Mouse (Mus musculus): ENCODE measurements around the gene Rab3gap1. TPM values are rescaled to one million over a fixed set of nuclear protein-coding genes. Genes with fewer than 3 reads are reported as not detected.

Gene Rab3gap1
- total and polyA plus RNA-seq, 3 experiments, result 21.7 to 37.5 (median 21.8) TPM

GRCm38 (mm10) chr1:127943516-127943915 lies 74.9 kb downstream of the Rab3gap1 start:
- Histone ChIP-seq H3K27me3 (replicated peaks) (no peaks in the 10 kb centered on the region), H3K9ac (ENCODE audit: insufficient read depth, low read depth) (no peak overlapping the region), H3K27ac (ENCODE audit: insufficient read depth, low read depth) (no peak overlapping the region), H3K4me2 (ENCODE audit: insufficient read depth, low read depth, poor library complexity, severe bottlenecking) (no peak overlapping the region), H3K4me1 (ENCODE audit: control insufficient read depth in 1 of 2, insufficient read depth in 2 of 2) (no peaks in the 10 kb centered on the region), H3K4me3 (replicated peaks in 1 of 3; ENCODE audit: low read depth in 2 of 3, low read length in 2 of 3, poor library complexity in 1 of 3) (no peak overlapping the region), H3K36me3 (replicated peaks in 1 of 2; ENCODE audit: control insufficient read depth in 1 of 2, insufficient read depth in 1 of 2, low read length in 1 of 2) (peaks cover 53 to 95% of the 10 kb centered on the region in 2 experiments), H3K9me3 (replicated peaks; ENCODE audit: low read length) (peaks cover 3% of the 10 kb centered on the region), H3K79me2 (replicated peaks; ENCODE audit: control insufficient read depth, extremely low read depth, insufficient read depth, poor library complexity, severe bottlenecking) (no peaks in the 10 kb centered on the region)
- dilution Hi-C loops (cut with MboI; ENCODE audit: extremely low pct_ligation_motif_present, extremely low pct_unique_long_range_greater_than_20kb, low sequenced_read_pairs) (no loop called here), in situ Hi-C loops (cut with MboI; ENCODE audit: low pct_ligation_motif_present, low pct_unique_long_range_greater_than_20kb, low sequenced_read_pairs) (no loop called here)
- TF ChIP-seq IRF4 (IDR thresholded peaks at IDR 0.05; ENCODE audit: low read depth, low read length) (no peak), USF2 (conservative IDR thresholded peaks at IDR 0.05; ENCODE audit: low read depth, low read length) (no peak), CTCF (conservative IDR thresholded peaks at IDR 0.05 in 1 of 2, IDR thresholded peaks at IDR 0.05 in 1 of 2; ENCODE audit: low read depth in 2 of 2, low read length in 2 of 2) (no peak), JUND (conservative IDR thresholded peaks at IDR 0.05; ENCODE audit: low read depth, low read length) (no peak), ZMIZ1 (IDR thresholded peaks at IDR 0.05; ENCODE audit: low read depth, low read length) (no peak), UBTF (IDR thresholded peaks at IDR 0.05; ENCODE audit: low read depth, low read length) (no peak)
- DNase-seq (ENCODE audit: extremely low read depth), result no peak

- dilution Hi-C loops (cut with MboI; ENCODE audit: extremely low pct_ligation_motif_present, extremely low pct_unique_long_range_greater_than_20kb, low sequenced_read_pairs), result no loop called here
- Histone ChIP-seq H3K79me2 (replicated peaks; ENCODE audit: control insufficient read depth, extremely low read depth, insufficient read depth, poor library complexity, severe bottlenecking) (no peaks in the 10 kb centered on the region), H3K27ac (ENCODE audit: insufficient read depth, low read depth) (no peak overlapping the region), H3K27me3 (replicated peaks) (no peaks in the 10 kb centered on the region), H3K4me3 (replicated peaks in 1 of 3; ENCODE audit: low read depth in 2 of 3, low read length in 2 of 3, poor library complexity in 1 of 3) (no peak overlapping the region), H3K36me3 (replicated peaks in 1 of 2; ENCODE audit: control insufficient read depth in 1 of 2, insufficient read depth in 1 of 2, low read length in 1 of 2) (peaks cover 33 to 88% of the 10 kb centered on the region in 2 experiments), H3K4me2 (ENCODE audit: insufficient read depth, low read depth, poor library complexity, severe bottlenecking) (no peak overlapping the region), H3K9me3 (replicated peaks; ENCODE audit: low read length) (peaks cover 3% of the 10 kb centered on the region), H3K9ac (ENCODE audit: insufficient read depth, low read depth) (no peak overlapping the region), H3K4me1 (ENCODE audit: control insufficient read depth in 1 of 2, insufficient read depth in 2 of 2) (no peaks in the 10 kb centered on the region)
- TF ChIP-seq IRF4 (IDR thresholded peaks at IDR 0.05; ENCODE audit: low read depth, low read length) (no peak), HCFC1 (IDR thresholded peaks at IDR 0.05; ENCODE audit: low read depth, low read length) (no peak), RCOR1 (conservative IDR thresholded peaks at IDR 0.05; ENCODE audit: low read depth, low read length) (no peak), PAX5 (IDR thresholded peaks at IDR 0.05; ENCODE audit: low read length) (no peak), GABPA (IDR thresholded peaks at IDR 0.05; ENCODE audit: insufficient replicate concordance, low read depth, low read length) (no peak), ETS1 (conservative IDR thresholded peaks at IDR 0.05; ENCODE audit: low read depth, low read length) (no peak), E2F4 (IDR thresholded peaks at IDR 0.05; ENCODE audit: insufficient replicate concordance, low read depth, low read length) (no peak), ZNF384 (IDR thresholded peaks at IDR 0.05; ENCODE audit: low read depth, low read length) (no peak)
- in situ Hi-C loops (cut with MboI; ENCODE audit: low pct_ligation_motif_present, low pct_unique_long_range_greater_than_20kb, low sequenced_read_pairs), result no loop called here
- DNase-seq (ENCODE audit: extremely low read depth), result no peak
Observed at GRCm38 (mm10) chr1:127945696-127946575, 77.4 kb downstream of the Rab3gap1 start.
